Mouse (Mus musculus) hindbrain, embryonic 13.5 days (tissue): ENCODE data around the gene Phf12. TPM values are rescaled to one million over a fixed set of nuclear protein-coding genes. Genes with fewer than 3 reads are reported as not detected.

Experiments used
- ATAC-seq: fragments of 200-750 bp; cut with Nextera tagmentation; 2 replicates; pipeline ENCODE4 v1.8.0; 2017; ENCODE audit warnings: moderate TSS enrichment; ENCODE audit not compliant: low FRiP score
- H3K27ac ChIP-seq: fragments of 300-500 bp; sonication (generic); 2 replicates; pipeline ENCODE4 v1.5.1; 2015; ENCODE audit warnings: inconsistent platforms, mild to moderate bottlenecking, moderate library complexity
- H3K27me3 ChIP-seq: fragments of 300-500 bp; sonication (generic); 2 replicates; pipeline ENCODE4 v1.6.1; 2015; ENCODE audit warnings: mild to moderate bottlenecking, inconsistent platforms
- H3K36me3 ChIP-seq: fragments of 300-500 bp; sonication (generic); 2 replicates; pipeline ENCODE4 v1.6.1; 2015; ENCODE audit warnings: mild to moderate bottlenecking, inconsistent platforms
- H3K4me1 ChIP-seq: fragments of 300-500 bp; sonication (generic); replicated peaks from 2 replicates; pipeline ENCODE4 v1.6.1; 2015; ENCODE audit warnings: inconsistent platforms
- H3K4me2 ChIP-seq: fragments of 300-500 bp; sonication (generic); 2 replicates; pipeline ENCODE4 v1.6.1; 2015; ENCODE audit warnings: inconsistent platforms, mild to moderate bottlenecking, moderate library complexity
- H3K4me3 ChIP-seq: fragments of 300-500 bp; sonication (generic); 2 replicates; pipeline ENCODE4 v1.5.1; 2015; ENCODE audit warnings: mild to moderate bottlenecking, inconsistent platforms
- H3K9ac ChIP-seq: fragments of 300-500 bp; sonication (generic); 2 replicates; pipeline ENCODE4 v1.6.1; 2015; ENCODE audit warnings: mild to moderate bottlenecking, inconsistent platforms
- H3K9me3 ChIP-seq: fragments of 300-500 bp; sonication (generic); 2 replicates; pipeline ENCODE4 v1.6.1; 2016; ENCODE audit warnings: inconsistent platforms
- WGBS: fragments of 180-500 bp; shearing (Covaris S2); methylation state at CpG from one replicate; pipeline ENCODE4 v1.1.7; 2015; 5-methylcytosine and 5-hydroxymethylcytosine counted together
- polyA plus RNA-seq: library from polyadenylated mRNA; unstranded; fragments of >200 nt; fragmentation: Nextera tagmentation; extraction: Ambion mirVana; gene quantifications from 2 replicates; pipeline ENCODE4 v1.2.1, GENCODE M21; 2015

The Phf12 gene
- polyA plus RNA-seq = 18.9 and 21.2 TPM in 2 replicates

GRCm38 (mm10) chr11:77982441-77982905 lies at the start of gene Phf12:
Phf12 (plus strand) TSS chr11:77982754.
- Histone ChIP-seq H3K27me3 (peaks cover 9% of the 10 kb centered on the region; the same call in 1 of the 2 replicates), H3K27ac (peak within 1 kb of the TSS; percentile 94), H3K4me3 (peak within 1 kb of the TSS; percentile 94), H3K36me3 (peaks cover 16% of the 10 kb centered on the region), H3K4me1 (peaks cover 18% of the 10 kb centered on the region), H3K4me2 (peak within 1 kb of the TSS; percentile 90), H3K9me3 (no peaks in the 10 kb centered on the region), H3K9ac (peak within 1 kb of the TSS; percentile 98)
- under 1% methylated on average over 55 of the region's 62 CpGs for WGBS
- peak; percentile 88 for ATAC-seq

GRCm38 (mm10) chr11:77934111-77934521 lies 48.4 kb upstream of the Phf12 start:
- Histone ChIP-seq H3K9ac (peak overlapping the region; percentile 89), H3K9me3 (no peaks in the 10 kb centered on the region), H3K4me1 (peaks cover 95% of the 10 kb centered on the region), H3K27me3 (peaks cover 65% of the 10 kb centered on the region), H3K4me2 (peak overlapping the region; percentile 87), H3K27ac (peak overlapping the region; percentile 97), H3K36me3 (no peaks in the 10 kb centered on the region), H3K4me3 (peak overlapping the region; percentile 66)
- WGBS = 5% methylated on average over 4 of the region's 4 CpGs
- ATAC-seq = no peak; the same call in 1 of the 2 replicates

- 51% methylated on average over 5 of the region's 5 CpGs for WGBS
- Histone ChIP-seq H3K4me1 (peaks cover 89% of the 10 kb centered on the region), H3K36me3 (no peaks in the 10 kb centered on the region), H3K27ac (peak overlapping the region; percentile 97), H3K9ac (peak overlapping the region; percentile 89), H3K4me2 (peak overlapping the region; percentile 87), H3K27me3 (peaks cover 72% of the 10 kb centered on the region), H3K4me3 (peak overlapping the region; percentile 66), H3K9me3 (no peaks in the 10 kb centered on the region)
- ATAC-seq = no peak
Measured at GRCm38 (mm10) chr11:77934568-77935311, 47.8 kb upstream of the Phf12 start.

GRCm38 (mm10) chr11:77936846-77937245 lies 45.7 kb upstream of the Phf12 start:
- no peak for ATAC-seq
- H3K9ac ChIP-seq = peak overlapping the region; percentile 51; the same call in 1 of the 2 replicates
- no peaks in the 10 kb centered on the region for H3K36me3 ChIP-seq
- H3K9me3 ChIP-seq = no peaks in the 10 kb centered on the region
- H3K4me2 ChIP-seq = peak overlapping the region; percentile 42
- H3K27me3 ChIP-seq = peaks cover 86% of the 10 kb centered on the region
- WGBS = 8% methylated on average over 8 of the region's 8 CpGs
- peak overlapping the region; percentile 19 for H3K4me3 ChIP-seq
- peaks cover 80% of the 10 kb centered on the region for H3K4me1 ChIP-seq
- peak overlapping the region; percentile 67 for H3K27ac ChIP-seq

- 0 out of 2 replicates have a peak overlapping the region, but pooled peaks have one; percentile 39 for H3K9ac ChIP-seq
- H3K27ac ChIP-seq = no peak overlapping the region; the same call in 1 of the 2 replicates
- H3K4me1 ChIP-seq = peaks cover 80% of the 10 kb centered on the region
- no peaks in the 10 kb centered on the region for H3K36me3 ChIP-seq
- H3K27me3 ChIP-seq = peaks cover 77% of the 10 kb centered on the region
- WGBS = 18% methylated on average over 4 of the region's 4 CpGs
- no peak overlapping the region for H3K4me3 ChIP-seq
- H3K4me2 ChIP-seq = no peak overlapping the region
- no peaks in the 10 kb centered on the region for H3K9me3 ChIP-seq
- ATAC-seq = no peak
Measured at GRCm38 (mm10) chr11:77937649-77938410, 44.7 kb upstream of the Phf12 start.

GRCm38 (mm10) chr11:77942230-77942629 lies 40.3 kb upstream of the Phf12 start:
- H3K4me3 ChIP-seq = no peak overlapping the region
- ATAC-seq = peak; percentile 64; the same call in 1 of the 2 replicates
- peak overlapping the region; percentile 86 for H3K27ac ChIP-seq
- peaks cover 57% of the 10 kb centered on the region for H3K4me1 ChIP-seq
- H3K4me2 ChIP-seq = peak overlapping the region; percentile 15; the same call in 1 of the 2 replicates
- peaks cover 59% of the 10 kb centered on the region for H3K27me3 ChIP-seq
- peak overlapping the region; percentile 46 for H3K9ac ChIP-seq
- WGBS = 8% methylated on average over 5 of the region's 5 CpGs
- H3K9me3 ChIP-seq = no peaks in the 10 kb centered on the region
- no peaks in the 10 kb centered on the region for H3K36me3 ChIP-seq

GRCm38 (mm10) chr11:77947860-77948259 lies 34.7 kb upstream of the Phf12 start:
- H3K4me1 ChIP-seq = peaks cover 52% of the 10 kb centered on the region
- H3K27me3 ChIP-seq = peaks cover 49% of the 10 kb centered on the region
- H3K4me3 ChIP-seq = no peak overlapping the region
- peak overlapping the region; percentile 29 for H3K4me2 ChIP-seq
- H3K9me3 ChIP-seq = no peaks in the 10 kb centered on the region
- 4% methylated on average over 9 of the region's 9 CpGs for WGBS
- ATAC-seq = peak; percentile 66
- H3K27ac ChIP-seq = peak overlapping the region; percentile 71
- H3K9ac ChIP-seq = peak overlapping the region; percentile 31; the same call in 1 of the 2 replicates
- H3K36me3 ChIP-seq = no peaks in the 10 kb centered on the region

GRCm38 (mm10) chr11:77950125-77950685 lies 32.3 kb upstream of the Phf12 start:
- no peak overlapping the region for H3K4me3 ChIP-seq
- 32% methylated on average over 12 of the region's 12 CpGs for WGBS
- peaks cover 69% of the 10 kb centered on the region for H3K27me3 ChIP-seq
- H3K9ac ChIP-seq = no peak overlapping the region
- H3K4me1 ChIP-seq = peaks cover 42% of the 10 kb centered on the region
- no peak for ATAC-seq
- H3K27ac ChIP-seq = no peak overlapping the region
- H3K36me3 ChIP-seq = peaks cover 18% of the 10 kb centered on the region
- no peaks in the 10 kb centered on the region for H3K9me3 ChIP-seq
- H3K4me2 ChIP-seq = no peak overlapping the region

GRCm38 (mm10) chr11:77950797-77951228 lies 31.7 kb upstream of the Phf12 start:
- Histone ChIP-seq H3K4me2 (no peak overlapping the region), H3K27ac (peak overlapping the region; percentile 40; the same call in 1 of the 2 replicates), H3K9ac (no peak overlapping the region), H3K27me3 (peaks cover 69% of the 10 kb centered on the region), H3K36me3 (peaks cover 18% of the 10 kb centered on the region), H3K9me3 (no peaks in the 10 kb centered on the region), H3K4me1 (peaks cover 46% of the 10 kb centered on the region), H3K4me3 (no peak overlapping the region)
- ATAC-seq = no peak
- WGBS = 69% methylated on average over 5 of the region's 5 CpGs

- H3K36me3 ChIP-seq = peaks cover 18% of the 10 kb centered on the region
- H3K27me3 ChIP-seq = peaks cover 86% of the 10 kb centered on the region
- no peak overlapping the region for H3K27ac ChIP-seq
- H3K4me3 ChIP-seq = no peak overlapping the region
- H3K4me1 ChIP-seq = peaks cover 50% of the 10 kb centered on the region
- H3K9me3 ChIP-seq = no peaks in the 10 kb centered on the region
- 49% methylated on average over 9 of the region's 9 CpGs for WGBS
- no peak overlapping the region for H3K9ac ChIP-seq
- ATAC-seq = no peak
- H3K4me2 ChIP-seq = no peak overlapping the region
Measured at GRCm38 (mm10) chr11:77953671-77954070, 28.9 kb upstream of the Phf12 start.

- 68% methylated on average over 3 of the region's 3 CpGs for WGBS
Measured at GRCm38 (mm10) chr11:77956428-77956827, 26.1 kb upstream of the Phf12 start.

More at GRCm38 (mm10) chr11:77956428-77956827, 26.1 kb upstream of the Phf12 start:
- ATAC-seq = no peak
- peaks cover 58% of the 10 kb centered on the region for H3K4me1 ChIP-seq
- no peak overlapping the region for H3K4me2 ChIP-seq
- H3K4me3 ChIP-seq = no peak overlapping the region
- peak overlapping the region; percentile 67; the same call in 1 of the 2 replicates for H3K27ac ChIP-seq
- H3K9ac ChIP-seq = peak overlapping the region; percentile 29; the same call in 1 of the 2 replicates
- H3K36me3 ChIP-seq = peaks cover 18% of the 10 kb centered on the region
- H3K27me3 ChIP-seq = peaks cover 98% of the 10 kb centered on the region
- H3K9me3 ChIP-seq = no peaks in the 10 kb centered on the region
